ENCODE assay signal across 30 mouse cellular contexts in genomic region chr8:87775889-87776288, GRCm38 (mm10).
"Had no signal": no experiment of that assay in that cellular context is flagged by ENCODE, and none has a peak within 500 bp of the region (broad histone marks: within the 10 kb centered on the region; RNA-seq: fewer than 3 reads in every experiment).

No protein-coding gene starts in this region.

- H3K36me3 ChIP-seq: liver, embryonic 12.5 days; liver, embryonic 13.5 days; liver, embryonic 15.5 days had no signal

- H3K27me3 ChIP-seq: limb, embryonic 12.5 days; limb, embryonic 13.5 days; limb, embryonic 15.5 days; liver, embryonic 12.5 days; liver, embryonic 13.5 days; liver, embryonic 15.5 days; lung, embryonic 15.5 days; midbrain, embryonic 12.5 days; midbrain, embryonic 13.5 days; midbrain, embryonic 15.5 days; neural tube, embryonic 12.5 days; neural tube, embryonic 13.5 days had no signal

- DNase-seq: left cerebral cortex, postnatal 4 days; liver; liver, embryonic 13.5 days; liver, postnatal 0 days; lung, adult 2 months; lung, postnatal 10 days; lung, postnatal 36 days; midbrain, embryonic 14.5 days had no signal

- H3K4me2 ChIP-seq: limb, embryonic 12.5 days; limb, embryonic 13.5 days; limb, embryonic 15.5 days; liver, embryonic 11.5 days; liver, embryonic 12.5 days; liver, embryonic 13.5 days; liver, embryonic 15.5 days; lung, embryonic 15.5 days; midbrain, embryonic 11.5 days; midbrain, embryonic 12.5 days; midbrain, embryonic 13.5 days; midbrain, embryonic 15.5 days; neural tube, embryonic 12.5 days; neural tube, embryonic 13.5 days had no signal

- H3K4me1 ChIP-seq: liver, embryonic 12.5 days; liver, embryonic 13.5 days; liver, embryonic 15.5 days; lung, embryonic 15.5 days; megakaryocyte, embryonic 14.5 days had no signal

- H3K9ac ChIP-seq: limb, embryonic 12.5 days; limb, embryonic 13.5 days; limb, embryonic 15.5 days; liver, embryonic 12.5 days; liver, embryonic 13.5 days; liver, embryonic 14.5 days; liver, embryonic 15.5 days; liver, postnatal 0 days; lung, embryonic 15.5 days; midbrain, embryonic 12.5 days; midbrain, embryonic 13.5 days; midbrain, embryonic 15.5 days; neural tube, embryonic 12.5 days; neural tube, embryonic 13.5 days had no signal

- H3K9me3 ChIP-seq: limb, embryonic 10.5 days; limb, embryonic 12.5 days; limb, embryonic 13.5 days; limb, embryonic 15.5 days; liver, embryonic 12.5 days; liver, embryonic 13.5 days; liver, embryonic 15.5 days; lung, embryonic 15.5 days; megakaryocyte, embryonic 14.5 days; midbrain, embryonic 10.5 days; midbrain, embryonic 12.5 days; midbrain, embryonic 13.5 days; midbrain, embryonic 15.5 days; neural tube, embryonic 12.5 days; neural tube, embryonic 13.5 days had no signal

- H3K27ac ChIP-seq: left cerebral cortex, adult 2 months; limb, embryonic 10.5 days; limb, embryonic 12.5 days; limb, embryonic 13.5 days; limb, embryonic 15.5 days; liver, embryonic 12.5 days; liver, embryonic 13.5 days; liver, embryonic 14.5 days; liver, embryonic 15.5 days; lung, embryonic 15.5 days; macrophage; midbrain, embryonic 12.5 days; midbrain, embryonic 13.5 days; midbrain, embryonic 15.5 days; neural tube, embryonic 12.5 days; neural tube, embryonic 13.5 days had no signal

- H3K4me3 ChIP-seq: left cerebral cortex, adult 2 months; limb, embryonic 10.5 days; limb, embryonic 12.5 days; limb, embryonic 13.5 days; limb, embryonic 15.5 days; liver, embryonic 12.5 days; liver, embryonic 13.5 days; liver, embryonic 15.5 days; lung, embryonic 15.5 days; megakaryocyte, embryonic 14.5 days; midbrain, embryonic 10.5 days; midbrain, embryonic 12.5 days; midbrain, embryonic 13.5 days; midbrain, embryonic 15.5 days; myocyte; neural tube, embryonic 12.5 days; neural tube, embryonic 13.5 days had no signal

- ATAC-seq: liver, embryonic 12.5 days; liver, postnatal 0 days; lung, postnatal 0 days; midbrain, embryonic 13.5 days; midbrain, embryonic 15.5 days; midbrain, embryonic 16.5 days had no signal
